Mouse (Mus musculus) midbrain, postnatal 0 days (tissue): ENCODE results near the gene Haus7. TPM values are rescaled to one million over a fixed set of nuclear protein-coding genes. Genes with fewer than 3 reads are reported as not detected.
"Not testable (repeated sequence)": the region's sequence is repeated elsewhere in the genome, so short reads cannot be mapped to it uniquely, and the experiment has no call there.

ENCODE experiments used
- ATAC-seq: fragments of 200-750 bp; cut with Nextera tagmentation; 2 replicates; pipeline ENCODE4 v1.8.0; 2017; ENCODE audit warnings: moderate number of reproducible peaks, mild to moderate bottlenecking, moderate TSS enrichment, moderate library complexity; ENCODE audit not compliant: low FRiP score
- DNase-seq: peaks from one replicate; pipeline ENCODE4 v3.0.0-alpha.2; 2015; ENCODE audit warnings: low spot score
- H3K27ac ChIP-seq: fragments of 300-500 bp; sonication (generic); 2 replicates; pipeline ENCODE4 v1.5.1; 2014; ENCODE audit warnings: low read depth, mild to moderate bottlenecking, low read length, mixed read lengths
- H3K27me3 ChIP-seq: fragments of 300-500 bp; sonication (generic); 2 replicates; pipeline ENCODE4 v1.6.1; 2014; ENCODE audit warnings: low read length, control low read depth, mixed read lengths; ENCODE audit not compliant: insufficient read depth
- H3K36me3 ChIP-seq: fragments of 300-500 bp; sonication (generic); 2 replicates; pipeline ENCODE4 v1.6.1; 2014; ENCODE audit warnings: low read length, control low read depth, mixed read lengths; ENCODE audit not compliant: insufficient read depth
- H3K4me1 ChIP-seq: fragments of 300-500 bp; sonication (generic); 2 replicates; pipeline ENCODE4 v1.6.1; 2014; ENCODE audit warnings: mild to moderate bottlenecking, control low read depth, antibody characterized with exemption, low read length, mixed read lengths; ENCODE audit not compliant: insufficient read depth
- H3K4me2 ChIP-seq: fragments of 300-500 bp; sonication (generic); 2 replicates; pipeline ENCODE4 v1.6.1; 2014; ENCODE audit warnings: low read depth, mild to moderate bottlenecking, low read length, mixed read lengths; ENCODE audit not compliant: poor library complexity, severe bottlenecking
- H3K4me3 ChIP-seq: fragments of 300-500 bp; sonication (generic); 2 replicates; pipeline ENCODE4 v1.5.1; 2014; ENCODE audit warnings: low read depth, mild to moderate bottlenecking, low read length, moderate library complexity
- H3K9ac ChIP-seq: fragments of 300-500 bp; sonication (generic); replicated peaks from 2 replicates; pipeline ENCODE4 v1.6.1; 2014; ENCODE audit warnings: mild to moderate bottlenecking, low read length, moderate library complexity, mixed read lengths; ENCODE audit not compliant: poor library complexity, severe bottlenecking
- H3K9me3 ChIP-seq: fragments of 300-500 bp; sonication (generic); 2 replicates; pipeline ENCODE4 v1.6.1; 2016; ENCODE audit warnings: low read length, control low read depth
- CTCF ChIP-seq: IDR thresholded peaks from 2 replicates; pipeline ENCODE4 v1.5.1; 2016; ENCODE audit warnings: antibody characterized with exemption, mild to moderate bottlenecking
- WGBS: fragments of 180-500 bp; shearing (Covaris S2); extraction: QIAGEN DNeasy Blood & Tissue Kit; methylation state at CpG from one replicate; pipeline ENCODE4 v1.1.7; 2014; 5-methylcytosine and 5-hydroxymethylcytosine counted together
- polyA plus RNA-seq: library from polyadenylated mRNA; unstranded; fragments of >200 nt; fragmentation: Nextera tagmentation; extraction: Ambion mirVana; gene quantifications from 2 replicates; pipeline ENCODE4 v1.2.1, GENCODE M21; 2015
- total RNA-seq: library from RNA; depleted of rRNA; stranded (reverse); fragments of >200 nt; gene quantifications from 2 replicates; pipeline ENCODE4 v1.2.3, GENCODE M21; 2014; rRNA removed

Gene Haus7
- total RNA-seq (30.7 and 34.7 TPM in 2 replicates), polyA plus RNA-seq (61.7 and 63.6 TPM in 2 replicates)

DNA sequence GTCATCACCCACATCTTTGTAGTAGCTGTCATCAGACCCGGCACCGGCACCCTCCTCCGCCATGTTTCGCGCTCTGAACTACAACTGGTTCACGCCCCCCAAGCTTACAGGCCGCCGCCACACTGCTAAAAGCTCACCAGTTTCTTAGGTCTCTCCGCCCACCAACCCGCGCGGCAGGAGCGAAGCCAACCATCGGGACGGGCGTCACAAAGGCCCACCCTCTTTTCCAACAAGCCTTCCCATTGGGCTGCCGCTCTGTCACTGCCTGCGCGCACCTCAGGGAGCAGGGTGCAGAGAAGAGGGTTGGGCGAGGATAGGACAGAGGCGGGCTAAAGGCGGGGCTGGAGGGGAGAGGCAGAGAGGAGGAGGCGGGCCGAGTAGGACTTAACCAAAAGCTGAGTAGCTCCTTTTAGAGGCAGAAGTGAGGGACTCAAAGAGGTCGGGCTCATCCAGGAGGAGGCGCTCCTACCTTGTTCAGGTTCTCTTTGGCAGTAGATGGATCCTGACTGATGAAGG, at the start of gene Haus7:
TSS of gene Haus7 (minus strand) at position 168 of the 516 bp plus-strand sequence.
- H3K27me3 ChIP-seq = no peaks in the 10 kb centered on the region
- WGBS = 20% methylated on average over 25 of the region's 26 CpGs
- H3K9ac ChIP-seq = peak within 1 kb of the TSS; percentile 46; the same call in 1 of the 2 replicates
- H3K4me3 ChIP-seq = peak within 1 kb of the TSS; percentile 52
- no peak within 1 kb of the TSS for H3K27ac ChIP-seq
- peak; percentile 70 for TF ChIP-seq CTCF
- H3K4me1 ChIP-seq = no peaks in the 10 kb centered on the region
- ATAC-seq (peak; percentile 100), DNase-seq (peak; percentile 96)
- no peaks in the 10 kb centered on the region for H3K9me3 ChIP-seq
- H3K36me3 ChIP-seq = no peaks in the 10 kb centered on the region
- peak within 1 kb of the TSS; percentile 56 for H3K4me2 ChIP-seq

DNA sequence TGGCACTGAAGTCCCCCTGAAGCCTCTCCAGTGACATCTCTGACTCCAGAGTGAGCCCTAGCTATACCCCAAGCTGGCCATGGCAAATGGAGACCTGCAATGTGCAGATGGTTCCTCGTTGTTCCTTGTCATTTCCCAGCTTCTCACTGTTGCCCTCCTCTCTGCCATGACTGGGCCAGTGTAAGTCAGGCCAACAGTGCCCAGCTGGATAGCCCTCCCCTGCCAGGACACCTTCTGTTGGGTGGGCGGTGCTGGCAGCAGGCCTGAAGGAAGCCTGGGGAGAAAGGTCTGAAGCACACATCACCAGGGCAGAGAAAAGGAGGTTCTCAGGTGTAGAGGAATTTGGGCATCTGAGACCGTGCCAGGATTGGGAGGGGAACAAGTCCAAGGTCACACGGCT, 47.7 kb upstream of the Haus7 start:
- no peak overlapping the region for H3K4me3 ChIP-seq
- no peak overlapping the region for H3K27ac ChIP-seq
- no peak for TF ChIP-seq CTCF
- no peaks in the 10 kb centered on the region for H3K27me3 ChIP-seq
- H3K36me3 ChIP-seq = no peaks in the 10 kb centered on the region
- no peak overlapping the region for H3K9ac ChIP-seq
- no peak for ATAC-seq
- no peaks in the 10 kb centered on the region for H3K4me1 ChIP-seq
- no peaks in the 10 kb centered on the region for H3K9me3 ChIP-seq
- H3K4me2 ChIP-seq = no peak overlapping the region
- no peak for DNase-seq
- 79% methylated on average over 4 of the region's 4 CpGs for WGBS

DNA sequence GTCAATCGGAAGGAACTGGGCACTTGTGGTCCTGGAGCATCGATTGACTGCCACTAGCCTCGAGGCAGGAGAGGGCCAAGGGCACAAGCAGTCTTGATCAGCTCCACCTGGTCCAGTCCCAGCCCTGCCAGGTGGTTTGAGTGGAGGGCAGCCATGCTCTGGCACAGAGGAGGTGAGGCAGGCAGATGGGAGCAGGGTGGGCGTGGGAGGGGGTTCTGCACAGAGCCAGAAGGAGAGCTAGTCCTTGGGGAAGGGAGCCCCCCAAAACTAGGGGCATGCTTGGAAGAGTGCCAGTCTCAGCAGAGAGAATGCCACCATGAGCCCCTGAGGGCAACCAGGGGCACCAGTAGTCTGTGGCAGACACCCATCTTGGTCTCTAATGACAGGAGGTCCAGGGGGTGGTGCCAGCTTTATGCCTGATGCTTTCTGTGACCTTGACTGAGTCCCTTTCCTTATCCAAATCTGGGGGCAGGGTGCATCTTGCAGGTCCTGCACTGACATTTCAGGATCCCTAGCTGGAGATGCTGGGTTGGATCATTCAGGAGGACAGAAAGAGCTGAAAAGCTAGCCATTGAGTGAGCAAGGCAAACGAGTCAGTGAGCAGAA, 46.4 kb upstream of the Haus7 start:
- WGBS = 81% methylated on average over 4 of the region's 5 CpGs
- DNase-seq (no peak), ATAC-seq (no peak)
- H3K4me2 ChIP-seq = no peak overlapping the region
- H3K4me3 ChIP-seq = no peak overlapping the region
- no peak overlapping the region for H3K27ac ChIP-seq
- TF ChIP-seq CTCF = no peak
- H3K36me3 ChIP-seq = no peaks in the 10 kb centered on the region
- no peaks in the 10 kb centered on the region for H3K27me3 ChIP-seq
- no peaks in the 10 kb centered on the region for H3K4me1 ChIP-seq
- H3K9ac ChIP-seq = no peak overlapping the region
- H3K9me3 ChIP-seq = no peaks in the 10 kb centered on the region

DNA sequence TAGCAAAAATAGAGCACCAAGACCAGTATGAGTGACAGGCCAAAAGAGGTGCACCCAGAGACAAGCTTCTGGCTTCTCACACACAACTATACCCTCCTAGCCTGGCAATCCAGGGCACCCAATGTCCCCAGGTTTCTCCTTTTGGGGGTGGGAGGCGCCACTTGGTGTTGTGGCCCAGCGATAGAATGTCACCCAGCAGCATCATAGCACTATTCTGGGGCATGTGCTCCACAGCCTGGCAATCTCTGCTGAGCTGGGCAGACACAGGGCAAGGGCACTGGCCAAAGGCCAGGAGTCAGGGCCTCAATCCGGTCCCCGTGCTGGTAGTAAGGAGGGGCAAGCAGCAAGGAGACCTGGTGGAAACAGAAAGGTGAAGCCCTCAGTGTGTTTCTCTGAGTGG, 37.9 kb upstream of the Haus7 start:
- no peak overlapping the region for H3K27ac ChIP-seq
- H3K4me2 ChIP-seq = no peak overlapping the region
- no peaks in the 10 kb centered on the region for H3K4me1 ChIP-seq
- no peaks in the 10 kb centered on the region for H3K9me3 ChIP-seq
- H3K27me3 ChIP-seq = no peaks in the 10 kb centered on the region
- ATAC-seq (no peak), DNase-seq (no peak)
- 75% methylated on average over 4 of the region's 4 CpGs for WGBS
- no peak overlapping the region for H3K4me3 ChIP-seq
- no peak for TF ChIP-seq CTCF
- H3K9ac ChIP-seq = no peak overlapping the region
- no peaks in the 10 kb centered on the region for H3K36me3 ChIP-seq

DNA sequence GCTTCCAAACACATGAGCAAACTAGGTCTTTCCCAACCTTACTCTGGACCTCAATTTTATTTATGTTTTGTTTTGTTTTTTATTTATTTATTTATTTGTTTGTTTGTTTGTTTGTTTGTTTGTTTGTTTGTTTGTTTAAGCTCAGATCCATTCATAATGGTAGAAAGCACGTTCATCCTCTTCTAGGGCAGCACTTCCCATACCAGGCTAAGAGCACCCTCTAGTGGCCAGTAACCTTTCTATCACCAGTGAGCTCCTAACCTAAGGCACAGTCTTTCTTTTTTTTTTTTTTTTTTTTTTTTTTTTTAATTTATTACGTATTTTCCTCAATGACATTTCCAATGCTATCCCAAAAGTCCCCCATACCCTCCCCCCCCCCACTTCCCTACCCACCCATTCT, 34.7 kb upstream of the Haus7 start:
- not testable (repeated sequence) for H3K27ac ChIP-seq, ATAC-seq, H3K4me3 ChIP-seq, H3K4me1 ChIP-seq, H3K9ac ChIP-seq, H3K36me3 ChIP-seq, H3K9me3 ChIP-seq, H3K27me3 ChIP-seq, H3K4me2 ChIP-seq
- WGBS = 12% methylated on average over 1 of the region's 2 CpGs
- DNase-seq = peak; percentile 80
- TF ChIP-seq CTCF = peak; percentile 75

DNA sequence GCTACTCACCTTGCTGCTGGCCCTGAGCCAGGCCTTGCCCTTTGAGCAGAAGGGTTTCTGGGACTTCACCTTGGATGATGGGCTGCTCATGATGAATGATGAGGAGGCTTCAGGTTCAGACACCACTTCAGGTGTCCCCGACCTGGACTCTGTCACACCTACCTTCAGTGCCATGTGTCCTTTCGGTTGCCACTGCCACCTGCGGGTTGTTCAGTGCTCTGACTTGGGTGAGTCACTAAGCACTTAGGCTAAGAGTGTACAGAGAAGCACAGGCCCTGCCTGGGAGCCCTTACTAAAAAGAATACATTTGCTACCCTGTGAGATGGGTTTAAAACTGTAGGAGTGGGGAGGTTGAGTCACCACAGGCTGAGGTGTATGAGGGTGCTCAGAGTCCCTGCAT, 32.0 kb upstream of the Haus7 start:
- WGBS = 81% methylated on average over 3 of the region's 3 CpGs
- ATAC-seq = no peak

More for the DNA sequence above, 32.0 kb upstream of the Haus7 start:
- no peak for TF ChIP-seq CTCF
- H3K4me1 ChIP-seq = no peaks in the 10 kb centered on the region
- no peak overlapping the region for H3K4me3 ChIP-seq
- no peak overlapping the region for H3K4me2 ChIP-seq
- H3K9me3 ChIP-seq = no peaks in the 10 kb centered on the region
- H3K27ac ChIP-seq = no peak overlapping the region
- no peaks in the 10 kb centered on the region for H3K27me3 ChIP-seq
- DNase-seq = no peak
- no peak overlapping the region for H3K9ac ChIP-seq
- no peaks in the 10 kb centered on the region for H3K36me3 ChIP-seq
